Mouse (Mus musculus): ENCODE results near the gene St6galnac4.

The St6galnac4 gene

GRCm38 (mm10) chr2:32601417-32602065, 14.6 kb downstream of the St6galnac4 start:
- no peak for DNase-seq (ENCODE audit: low spot score)

- DNase-seq (ENCODE audit: low spot score): peak; percentile 92
Observed at GRCm38 (mm10) chr2:32602600-32603054, 15.7 kb downstream of the St6galnac4 start.

GRCm38 (mm10) chr2:32604631-32605030, 17.7 kb downstream of the St6galnac4 start:
- no peak for DNase-seq (ENCODE audit: low spot score)

- no peak for DNase-seq (ENCODE audit: low spot score)
Observed at GRCm38 (mm10) chr2:32606161-32607142, 19.6 kb downstream of the St6galnac4 start.

GRCm38 (mm10) chr2:32607262-32607947, 20.5 kb downstream of the St6galnac4 start:
- no peak for DNase-seq (ENCODE audit: low spot score)

GRCm38 (mm10) chr2:32608141-32608777, 21.4 kb downstream of the St6galnac4 start:
- DNase-seq (ENCODE audit: low spot score): no peak

GRCm38 (mm10) chr2:32608778-32609435, 22.0 kb downstream of the St6galnac4 start:
- DNase-seq (ENCODE audit: low spot score): no peak

- no peak for DNase-seq (ENCODE audit: low spot score)
Observed at GRCm38 (mm10) chr2:32610610-32611229, 23.8 kb downstream of the St6galnac4 start.

GRCm38 (mm10) chr2:32612274-32612673, 25.4 kb downstream of the St6galnac4 start:
- DNase-seq (ENCODE audit: low spot score): no peak

- no peak for DNase-seq (ENCODE audit: low spot score)
Observed at GRCm38 (mm10) chr2:32617109-32617508, 30.2 kb downstream of the St6galnac4 start.

- no peak for DNase-seq (ENCODE audit: low spot score)
Observed at GRCm38 (mm10) chr2:32617601-32618000, 30.7 kb downstream of the St6galnac4 start.

- no peak for DNase-seq (ENCODE audit: low spot score)
Observed at GRCm38 (mm10) chr2:32618051-32618450, 31.2 kb downstream of the St6galnac4 start.

GRCm38 (mm10) chr2:32620682-32621516, 34.0 kb downstream of the St6galnac4 start:
- DNase-seq (ENCODE audit: low spot score): no peak

- no peak for DNase-seq (ENCODE audit: low spot score)
Observed at GRCm38 (mm10) chr2:32621517-32621859, 34.6 kb downstream of the St6galnac4 start, which contains the start of gene Ak1. TSS of gene Ak1 (plus strand) at chr2:32621758.

GRCm38 (mm10) chr2:32624111-32624748, 37.3 kb downstream of the St6galnac4 start:
- no peak for DNase-seq (ENCODE audit: low spot score)

- DNase-seq (ENCODE audit: low spot score): no peak
Observed at GRCm38 (mm10) chr2:32625212-32625872, 38.4 kb downstream of the St6galnac4 start.

GRCm38 (mm10) chr2:32625873-32626694, 39.2 kb downstream of the St6galnac4 start:
- no peak for DNase-seq (ENCODE audit: low spot score)
